Mouse (Mus musculus) inflammation-experienced regulatory T-cells, adult 6 months (primary cell): ENCODE data around the gene Tprg. TPM values are rescaled to one million over a fixed set of nuclear protein-coding genes. Genes with fewer than 3 reads are reported as not detected.

Experiments
- ATAC-seq: one replicate; pipeline ENCODE4 v1.8.0; 2017
- polyA plus RNA-seq, 3 experiments: library from polyadenylated mRNA; unstranded; fragments of 100-300 nt; shearing (Covaris generic); gene quantifications; one replicate each; pipeline ENCODE4 v1.2.1; 2017

Tprg gene
- under 1 TPM in 1 of 3 experiments, not detected in 2; 0.34 TPM for polyA plus RNA-seq

GRCm38 (mm10) chr16:25286517-25286916 is at the start of gene Tprg:
Tprg (plus strand) TSS chr16:25286817.
- ATAC-seq, result no peak

GRCm38 (mm10) chr16:25238274-25239050 is 48.2 kb upstream of the Tprg start:
- no peak for ATAC-seq

GRCm38 (mm10) chr16:25248889-25249288 is 37.7 kb upstream of the Tprg start:
- peak; percentile 77 for ATAC-seq

- ATAC-seq, result no peak
These were observed 36.4 kb upstream of the Tprg start for GRCm38 (mm10) chr16:25250129-25250749.

- ATAC-seq, result no peak
These were observed 35.5 kb upstream of the Tprg start for GRCm38 (mm10) chr16:25251080-25251479.

GRCm38 (mm10) chr16:25254646-25255045 is 32.0 kb upstream of the Tprg start:
- no peak for ATAC-seq

GRCm38 (mm10) chr16:25255186-25255585 is 31.4 kb upstream of the Tprg start:
- no peak for ATAC-seq

- ATAC-seq, result no peak
These were observed 30.9 kb upstream of the Tprg start for GRCm38 (mm10) chr16:25255603-25256260.

- ATAC-seq, result no peak
These were observed 24.3 kb upstream of the Tprg start for GRCm38 (mm10) chr16:25262306-25262705.

GRCm38 (mm10) chr16:25262965-25263364 is 23.7 kb upstream of the Tprg start:
- no peak for ATAC-seq

- ATAC-seq, result peak; percentile 77
These were observed 23.0 kb upstream of the Tprg start for GRCm38 (mm10) chr16:25263520-25264149.

- ATAC-seq, result no peak
These were observed 21.4 kb upstream of the Tprg start for GRCm38 (mm10) chr16:25265177-25265576.

GRCm38 (mm10) chr16:25268276-25268675 is 18.3 kb upstream of the Tprg start:
- ATAC-seq, result no peak

- no peak for ATAC-seq
These were observed 4.1 kb upstream of the Tprg start for GRCm38 (mm10) chr16:25282563-25282962.

GRCm38 (mm10) chr16:25293753-25294152 is 7.1 kb downstream of the Tprg start:
- no peak for ATAC-seq

- no peak for ATAC-seq
These were observed 8.9 kb downstream of the Tprg start for GRCm38 (mm10) chr16:25295546-25295945.

GRCm38 (mm10) chr16:25296746-25297145 is 10.1 kb downstream of the Tprg start:
- ATAC-seq, result no peak

- no peak for ATAC-seq
These were observed 11.6 kb downstream of the Tprg start for GRCm38 (mm10) chr16:25298204-25298603.

- ATAC-seq, result no peak
These were observed 16.0 kb downstream of the Tprg start for GRCm38 (mm10) chr16:25302616-25303015.

GRCm38 (mm10) chr16:25314006-25314405 is 27.4 kb downstream of the Tprg start:
- no peak for ATAC-seq

GRCm38 (mm10) chr16:25315090-25315489 is 28.5 kb downstream of the Tprg start:
- no peak for ATAC-seq

- ATAC-seq, result no peak
These were observed 39.1 kb downstream of the Tprg start for GRCm38 (mm10) chr16:25325631-25326238.
